Mouse (Mus musculus): ENCODE data around the gene Ctsd. TPM values are rescaled to one million over a fixed set of nuclear protein-coding genes. Genes with fewer than 3 reads are reported as not detected.
A peak's percentile ranks its signal among the peaks of the same experiment; 100 is the strongest.

The Ctsd gene
- polyA plus RNA-seq, 1 experiment: 405 TPM

DNA sequence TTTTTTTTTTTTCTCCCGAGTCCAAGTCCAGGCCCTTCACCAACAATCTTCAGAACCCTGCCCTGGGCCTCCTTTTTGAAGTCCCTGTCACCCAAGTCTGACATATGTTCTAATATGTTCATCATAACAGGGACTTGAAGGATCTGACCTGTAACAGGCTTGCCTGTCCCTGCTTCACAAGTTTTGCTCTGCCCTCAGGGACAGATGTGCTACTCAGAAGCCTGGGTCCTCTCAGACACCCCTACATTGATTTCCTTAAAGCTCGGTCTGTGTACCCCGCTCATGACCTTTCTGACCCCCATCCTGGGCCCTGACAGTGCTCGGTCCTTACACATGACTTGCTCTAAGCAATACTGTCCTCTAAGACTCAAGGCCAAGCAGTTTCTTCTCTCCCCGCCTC, 14.8 kb downstream of the Ctsd start:
- TF ChIP-seq POLR2A (IDR thresholded peaks at IDR 0.05; ENCODE audit: borderline replicate concordance, insufficient read depth, low read length) (no peak), CTCF (IDR thresholded peaks at IDR 0.05; ENCODE audit: borderline replicate concordance, insufficient read depth, low read depth, low read length) (no peak)
- 90% methylated on average over 5 of the region's 5 CpGs for WGBS

DNA sequence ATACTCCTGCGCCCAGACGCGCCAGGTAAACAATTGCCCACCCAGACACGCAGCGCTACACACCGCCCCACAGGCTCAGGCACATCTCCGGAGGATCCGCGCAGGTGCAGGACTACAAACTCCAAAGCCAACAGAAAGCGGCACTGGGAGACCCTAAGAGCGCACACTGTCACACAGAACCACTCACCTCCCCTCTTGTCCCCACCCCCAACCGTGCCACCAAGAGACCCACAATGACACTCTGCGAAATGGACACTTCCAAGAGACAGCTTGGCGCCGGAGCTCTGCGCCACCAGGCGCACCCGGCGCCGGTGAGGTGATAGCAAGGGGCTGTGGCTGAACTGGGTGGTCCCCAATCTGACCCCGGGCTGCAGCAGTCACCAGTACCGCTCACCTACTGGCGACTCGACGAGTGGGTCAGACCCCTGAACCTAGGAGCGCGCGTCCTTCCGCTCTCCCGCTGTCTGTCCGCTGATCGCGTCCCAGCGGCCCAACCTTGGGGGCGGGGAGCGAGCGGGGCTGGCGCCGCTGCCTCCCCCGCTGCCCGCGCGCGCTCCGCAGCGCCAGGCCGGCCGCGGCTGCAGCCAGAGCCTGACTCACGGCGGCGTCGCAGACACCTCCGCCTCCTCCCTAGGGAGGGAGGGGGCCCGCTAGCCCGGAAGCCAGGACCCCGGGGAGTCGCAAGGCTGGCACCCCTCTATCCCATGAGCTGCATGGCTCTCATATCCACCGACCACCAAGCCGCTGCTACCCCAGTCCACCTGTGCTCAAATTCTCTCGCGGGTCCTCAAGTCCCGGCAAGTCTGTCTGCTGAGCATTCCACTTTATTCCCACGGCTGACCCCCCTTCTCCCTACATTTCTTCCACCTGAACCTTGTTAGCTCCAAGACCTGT, 15.8 kb downstream of the Ctsd start:
- WGBS: 2% methylated on average over 64 of the region's 64 CpGs
- Histone ChIP-seq H3K4me1 (ENCODE audit: control insufficient read depth, insufficient read depth, low read length) (peaks cover 54% of the 10 kb centered on the region), H3K4me3 (replicated peaks; ENCODE audit: insufficient read depth, low read depth, low read length) (peak overlapping the region; percentile 94), H3K27ac (ENCODE audit: insufficient read depth, low read length) (peak overlapping the region; percentile 95), H3K27me3 (ENCODE audit: control insufficient read depth, insufficient read depth, low read length) (no peaks in the 10 kb centered on the region)
- no peak for TF ChIP-seq CTCF (IDR thresholded peaks at IDR 0.05; ENCODE audit: borderline replicate concordance, insufficient read depth, low read depth, low read length)
- peak; percentile 25; the same call in 1 of the 2 replicates for TF ChIP-seq POLR2A (IDR thresholded peaks at IDR 0.05; ENCODE audit: borderline replicate concordance, insufficient read depth, low read length)
- DNase-seq: peak; percentile 76 to 79

More for the DNA sequence above, 14.8 kb downstream of the Ctsd start:
- no peaks in the 10 kb centered on the region for H3K27me3 ChIP-seq (ENCODE audit: control insufficient read depth, insufficient read depth, low read length)
- H3K4me3 ChIP-seq (replicated peaks; ENCODE audit: insufficient read depth, low read depth, low read length): no peak overlapping the region
- peaks cover 50% of the 10 kb centered on the region for H3K4me1 ChIP-seq (ENCODE audit: control insufficient read depth, insufficient read depth, low read length)
- DNase-seq: no peak
- no peak overlapping the region for H3K27ac ChIP-seq (ENCODE audit: insufficient read depth, low read length)

GRCm38 (mm10) chr7:142371398-142371767, 16.5 kb downstream of the Ctsd start:
- H3K27ac ChIP-seq (ENCODE audit: insufficient read depth, low read length): peak overlapping the region; percentile 95

DNA sequence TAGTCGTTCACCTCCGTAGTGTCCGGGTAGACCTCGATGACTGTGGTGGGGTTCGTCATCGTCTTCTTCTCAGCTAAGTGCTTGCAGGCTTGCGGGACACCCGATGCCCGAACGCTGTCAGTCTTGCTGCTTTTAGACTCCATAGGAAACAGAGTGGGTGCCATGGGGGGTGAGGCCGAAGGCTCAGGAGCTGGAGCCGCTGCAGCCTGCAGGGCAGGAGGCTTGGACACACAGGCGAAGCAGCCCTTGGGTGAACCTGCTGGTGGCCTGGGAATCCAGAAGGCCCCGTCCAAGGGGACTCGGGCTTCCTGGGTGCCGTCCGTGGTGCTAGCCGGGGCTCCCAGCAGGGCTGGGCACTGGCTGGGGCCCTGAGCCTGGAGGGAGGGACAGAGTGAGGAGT, 16.9 kb downstream of the Ctsd start:
- peak overlapping the region; percentile 95 for H3K27ac ChIP-seq (ENCODE audit: insufficient read depth, low read length)
- 24% methylated on average over 18 of the region's 18 CpGs for WGBS
- DNase-seq: no peak
- H3K4me3 ChIP-seq (replicated peaks; ENCODE audit: insufficient read depth, low read depth, low read length): peak overlapping the region; percentile 94
- TF ChIP-seq CTCF (IDR thresholded peaks at IDR 0.05; ENCODE audit: borderline replicate concordance, insufficient read depth, low read depth, low read length): no peak
- TF ChIP-seq POLR2A (IDR thresholded peaks at IDR 0.05; ENCODE audit: borderline replicate concordance, insufficient read depth, low read length): no peak
- H3K4me1 ChIP-seq (ENCODE audit: control insufficient read depth, insufficient read depth, low read length): peaks cover 47% of the 10 kb centered on the region
- no peaks in the 10 kb centered on the region for H3K27me3 ChIP-seq (ENCODE audit: control insufficient read depth, insufficient read depth, low read length)

More at GRCm38 (mm10) chr7:142371398-142371767, 16.5 kb downstream of the Ctsd start:
- peak; percentile 66 for TF ChIP-seq POLR2A (IDR thresholded peaks at IDR 0.05; ENCODE audit: borderline replicate concordance, insufficient read depth, low read length)
- no peak for TF ChIP-seq CTCF (IDR thresholded peaks at IDR 0.05; ENCODE audit: borderline replicate concordance, insufficient read depth, low read depth, low read length)
- Histone ChIP-seq H3K4me3 (replicated peaks; ENCODE audit: insufficient read depth, low read depth, low read length) (peak overlapping the region; percentile 94), H3K27me3 (ENCODE audit: control insufficient read depth, insufficient read depth, low read length) (no peaks in the 10 kb centered on the region), H3K4me1 (ENCODE audit: control insufficient read depth, insufficient read depth, low read length) (peaks cover 48% of the 10 kb centered on the region)
- peak in 1 of 2 experiments; percentile 80 for DNase-seq
- 4% methylated on average over 11 of the region's 11 CpGs for WGBS

DNA sequence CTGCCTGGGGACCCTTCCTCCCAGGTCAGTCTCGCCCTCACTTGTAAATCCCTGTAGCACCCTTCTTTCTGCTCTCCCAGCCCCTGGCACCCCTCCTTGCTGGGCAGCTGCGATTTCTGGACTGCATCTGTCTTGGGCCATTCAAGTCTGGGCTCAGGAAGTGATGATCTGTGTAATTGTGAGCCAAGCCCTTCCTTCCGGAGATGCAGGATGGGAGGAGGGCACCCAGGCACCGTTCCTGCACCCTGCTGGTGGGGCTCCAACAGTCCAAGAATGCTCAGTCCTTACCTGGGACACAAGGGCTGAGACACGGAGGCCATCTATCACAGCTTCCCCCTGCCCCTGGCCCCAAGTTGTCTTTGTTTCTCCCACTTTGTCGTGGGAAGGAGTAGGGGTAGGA, 18.0 kb downstream of the Ctsd start:
- H3K4me1 ChIP-seq (ENCODE audit: control insufficient read depth, insufficient read depth, low read length): peaks cover 39% of the 10 kb centered on the region
- 15% methylated on average over 6 of the region's 6 CpGs for WGBS
- peak; percentile 74 to 76 for DNase-seq
- no peaks in the 10 kb centered on the region for H3K27me3 ChIP-seq (ENCODE audit: control insufficient read depth, insufficient read depth, low read length)
- TF ChIP-seq CTCF (IDR thresholded peaks at IDR 0.05; ENCODE audit: borderline replicate concordance, insufficient read depth, low read depth, low read length) (no peak), POLR2A (IDR thresholded peaks at IDR 0.05; ENCODE audit: borderline replicate concordance, insufficient read depth, low read length) (peak; percentile 25; the same call in 1 of the 2 replicates)
- H3K4me3 ChIP-seq (replicated peaks; ENCODE audit: insufficient read depth, low read depth, low read length): peak overlapping the region; percentile 94
- peak overlapping the region; percentile 95 for H3K27ac ChIP-seq (ENCODE audit: insufficient read depth, low read length)

GRCm38 (mm10) chr7:142368856-142369255, 19.0 kb downstream of the Ctsd start:
- whole genome bisulfite sequencing: 7% methylated on average over 2 of the region's 2 CpGs
- Histone ChIP-seq H3K4me3 (replicated peaks; ENCODE audit: insufficient read depth, low read depth, low read length) (peak overlapping the region; percentile 94), H3K27ac (ENCODE audit: insufficient read depth, low read length) (peak overlapping the region; percentile 95), H3K27me3 (ENCODE audit: control insufficient read depth, insufficient read depth, low read length) (no peaks in the 10 kb centered on the region), H3K4me1 (ENCODE audit: control insufficient read depth, insufficient read depth, low read length) (peaks cover 29% of the 10 kb centered on the region)
- no peak for TF ChIP-seq CTCF (IDR thresholded peaks at IDR 0.05; ENCODE audit: borderline replicate concordance, insufficient read depth, low read depth, low read length)
- TF ChIP-seq POLR2A (IDR thresholded peaks at IDR 0.05; ENCODE audit: borderline replicate concordance, insufficient read depth, low read length): no peak; the same call in 1 of the 2 replicates
- peak; percentile 88 to 92 for DNase-seq

GRCm38 (mm10) chr7:142363107-142363506, 24.7 kb downstream of the Ctsd start:
- Histone ChIP-seq H3K4me3 (replicated peaks; ENCODE audit: insufficient read depth, low read depth, low read length) (no peak overlapping the region), H3K4me1 (ENCODE audit: control insufficient read depth, insufficient read depth, low read length) (peaks cover 26% of the 10 kb centered on the region), H3K27ac (ENCODE audit: insufficient read depth, low read length) (no peak overlapping the region), H3K27me3 (ENCODE audit: control insufficient read depth, insufficient read depth, low read length) (no peaks in the 10 kb centered on the region)
- TF ChIP-seq POLR2A (IDR thresholded peaks at IDR 0.05; ENCODE audit: borderline replicate concordance, insufficient read depth, low read length) (no peak), CTCF (IDR thresholded peaks at IDR 0.05; ENCODE audit: borderline replicate concordance, insufficient read depth, low read depth, low read length) (no peak)
- DNase-seq: no peak
- WGBS: 77% methylated on average over 4 of the region's 4 CpGs

GRCm38 (mm10) chr7:142360743-142361142, 27.1 kb downstream of the Ctsd start:
- peaks cover 21% of the 10 kb centered on the region for H3K4me1 ChIP-seq (ENCODE audit: control insufficient read depth, insufficient read depth, low read length)
- no peak overlapping the region for H3K4me3 ChIP-seq (replicated peaks; ENCODE audit: insufficient read depth, low read depth, low read length)
- no peak overlapping the region for H3K27ac ChIP-seq (ENCODE audit: insufficient read depth, low read length)
- peak in 1 of 2 experiments; percentile 41 for DNase-seq
- TF ChIP-seq CTCF (IDR thresholded peaks at IDR 0.05; ENCODE audit: borderline replicate concordance, insufficient read depth, low read depth, low read length): peak; percentile 66
- no peak for TF ChIP-seq POLR2A (IDR thresholded peaks at IDR 0.05; ENCODE audit: borderline replicate concordance, insufficient read depth, low read length)
- H3K27me3 ChIP-seq (ENCODE audit: control insufficient read depth, insufficient read depth, low read length): no peaks in the 10 kb centered on the region
